Mouse (Mus musculus): Measurements from ENCODE around the gene Adat2.

- TF ChIP-seq GATA1 (IDR thresholded peaks at IDR 0.05; ENCODE audit: borderline replicate concordance, low read length) (no peak), FLI1 (IDR thresholded peaks at IDR 0.05; ENCODE audit: low read length) (no peak)
Observed at GRCm38 (mm10) chr10:13600926-13601325, 48.2 kb downstream of the Adat2 start.

Data from megakaryocyte, embryonic 14.5 days (primary cell).